Mouse (Mus musculus): ENCODE measurements around the gene Ccdc12. TPM values are rescaled to one million over a fixed set of nuclear protein-coding genes. Genes with fewer than 3 reads are reported as not detected.

Gene Ccdc12
- polyA plus RNA-seq, 1 experiment from 2014 or later: 101 TPM

- Histone ChIP-seq H3K36me3 (ENCODE audit: control insufficient read depth, insufficient read depth, low read length) (no peaks in the 10 kb centered on the region), H3K27ac (ENCODE audit: low read depth, low read length) (no peak overlapping the region), H3K4me1 (ENCODE audit: control insufficient read depth, insufficient read depth, low read depth, low read length) (peaks cover 6% of the 10 kb centered on the region), H3K9me3 (ENCODE audit: control insufficient read depth, low read length) (no peaks in the 10 kb centered on the region), H3K9ac (ENCODE audit: low read depth, low read length) (no peak overlapping the region), H3K4me3 (ENCODE audit: low read length) (no peak overlapping the region), H3K4me2 (ENCODE audit: low read length) (no peak overlapping the region), H3K27me3 (replicated peaks; ENCODE audit: control insufficient read depth, insufficient read depth, low read length) (peaks cover 12% of the 10 kb centered on the region)
- ATAC-seq: no peak
- WGBS: 41% methylated on average over 5 of the region's 5 CpGs
Measured at GRCm38 (mm10) chr9:110746238-110746637, 89.9 kb downstream of the Ccdc12 start.

- H3K9ac ChIP-seq (ENCODE audit: low read depth, low read length): no peak within 1 kb of the TSS
- no peak within 1 kb of the TSS for H3K4me3 ChIP-seq (ENCODE audit: low read length)
- 54% methylated on average over 7 of the region's 7 CpGs for WGBS
- H3K9me3 ChIP-seq (ENCODE audit: control insufficient read depth, low read length): no peaks in the 10 kb centered on the region
- H3K36me3 ChIP-seq (ENCODE audit: control insufficient read depth, insufficient read depth, low read length): no peaks in the 10 kb centered on the region
- H3K27ac ChIP-seq (ENCODE audit: low read depth, low read length): no peak within 1 kb of the TSS
- H3K4me2 ChIP-seq (ENCODE audit: low read length): no peak within 1 kb of the TSS
- peaks cover 3% of the 10 kb centered on the region for H3K4me1 ChIP-seq (ENCODE audit: control insufficient read depth, insufficient read depth, low read depth, low read length)
- peaks cover 9% of the 10 kb centered on the region for H3K27me3 ChIP-seq (replicated peaks; ENCODE audit: control insufficient read depth, insufficient read depth, low read length)
- no peak for ATAC-seq
Measured at GRCm38 (mm10) chr9:110746961-110747360, 90.7 kb downstream of the Ccdc12 start, which contains the start of gene Pth1r. TSS of gene Pth1r (minus strand) at chr9:110747145.

- 90% methylated on average over 2 of the region's 2 CpGs for WGBS
- Histone ChIP-seq H3K4me3 (ENCODE audit: low read length) (no peak overlapping the region), H3K4me2 (ENCODE audit: low read length) (no peak overlapping the region), H3K27ac (ENCODE audit: low read depth, low read length) (no peak overlapping the region), H3K36me3 (ENCODE audit: control insufficient read depth, insufficient read depth, low read length) (no peaks in the 10 kb centered on the region), H3K27me3 (replicated peaks; ENCODE audit: control insufficient read depth, insufficient read depth, low read length) (peaks cover 9% of the 10 kb centered on the region), H3K9me3 (ENCODE audit: control insufficient read depth, low read length) (no peaks in the 10 kb centered on the region), H3K9ac (ENCODE audit: low read depth, low read length) (no peak overlapping the region), H3K4me1 (ENCODE audit: control insufficient read depth, insufficient read depth, low read depth, low read length) (no peaks in the 10 kb centered on the region; the same call in 1 of the 2 replicates)
- no peak for ATAC-seq
Measured at GRCm38 (mm10) chr9:110748451-110748850, 92.1 kb downstream of the Ccdc12 start.

GRCm38 (mm10) chr9:110750404-110751187, 94.3 kb downstream of the Ccdc12 start:
- Histone ChIP-seq H3K4me2 (ENCODE audit: low read length) (no peak overlapping the region), H3K4me3 (ENCODE audit: low read length) (no peak overlapping the region), H3K36me3 (ENCODE audit: control insufficient read depth, insufficient read depth, low read length) (no peaks in the 10 kb centered on the region), H3K27me3 (replicated peaks; ENCODE audit: control insufficient read depth, insufficient read depth, low read length) (no peaks in the 10 kb centered on the region; the same call in 1 of the 2 replicates), H3K9ac (ENCODE audit: low read depth, low read length) (no peak overlapping the region), H3K4me1 (ENCODE audit: control insufficient read depth, insufficient read depth, low read depth, low read length) (no peaks in the 10 kb centered on the region), H3K27ac (ENCODE audit: low read depth, low read length) (no peak overlapping the region), H3K9me3 (ENCODE audit: control insufficient read depth, low read length) (no peaks in the 10 kb centered on the region)
- ATAC-seq: no peak
- 59% methylated on average over 14 of the region's 14 CpGs for WGBS

- Histone ChIP-seq H3K9me3 (ENCODE audit: control insufficient read depth, low read length) (no peaks in the 10 kb centered on the region), H3K4me2 (ENCODE audit: low read length) (no peak overlapping the region), H3K36me3 (ENCODE audit: control insufficient read depth, insufficient read depth, low read length) (no peaks in the 10 kb centered on the region), H3K27ac (ENCODE audit: low read depth, low read length) (no peak overlapping the region), H3K4me3 (ENCODE audit: low read length) (no peak overlapping the region), H3K27me3 (replicated peaks; ENCODE audit: control insufficient read depth, insufficient read depth, low read length) (no peaks in the 10 kb centered on the region), H3K9ac (ENCODE audit: low read depth, low read length) (no peak overlapping the region), H3K4me1 (ENCODE audit: control insufficient read depth, insufficient read depth, low read depth, low read length) (no peaks in the 10 kb centered on the region)
- no peak for ATAC-seq
- 83% methylated on average over 5 of the region's 5 CpGs for WGBS
Measured at GRCm38 (mm10) chr9:110751412-110751811, 95.1 kb downstream of the Ccdc12 start.

GRCm38 (mm10) chr9:110752917-110753435, 96.7 kb downstream of the Ccdc12 start:
- no peaks in the 10 kb centered on the region for H3K36me3 ChIP-seq (ENCODE audit: control insufficient read depth, insufficient read depth, low read length)
- ATAC-seq: no peak
- H3K4me3 ChIP-seq (ENCODE audit: low read length): no peak overlapping the region
- H3K27ac ChIP-seq (ENCODE audit: low read depth, low read length): no peak overlapping the region
- H3K4me1 ChIP-seq (ENCODE audit: control insufficient read depth, insufficient read depth, low read depth, low read length): no peaks in the 10 kb centered on the region
- no peaks in the 10 kb centered on the region for H3K27me3 ChIP-seq (replicated peaks; ENCODE audit: control insufficient read depth, insufficient read depth, low read length)
- 61% methylated on average over 4 of the region's 4 CpGs for WGBS
- H3K9me3 ChIP-seq (ENCODE audit: control insufficient read depth, low read length): no peaks in the 10 kb centered on the region
- no peak overlapping the region for H3K4me2 ChIP-seq (ENCODE audit: low read length)
- no peak overlapping the region for H3K9ac ChIP-seq (ENCODE audit: low read depth, low read length)

GRCm38 (mm10) chr9:110753773-110754172, 97.5 kb downstream of the Ccdc12 start:
- Histone ChIP-seq H3K4me3 (ENCODE audit: low read length) (no peak overlapping the region), H3K4me1 (ENCODE audit: control insufficient read depth, insufficient read depth, low read depth, low read length) (no peaks in the 10 kb centered on the region), H3K27ac (ENCODE audit: low read depth, low read length) (no peak overlapping the region), H3K36me3 (ENCODE audit: control insufficient read depth, insufficient read depth, low read length) (no peaks in the 10 kb centered on the region), H3K9me3 (ENCODE audit: control insufficient read depth, low read length) (no peaks in the 10 kb centered on the region), H3K27me3 (replicated peaks; ENCODE audit: control insufficient read depth, insufficient read depth, low read length) (no peaks in the 10 kb centered on the region), H3K9ac (ENCODE audit: low read depth, low read length) (no peak overlapping the region), H3K4me2 (ENCODE audit: low read length) (no peak overlapping the region)
- 86% methylated on average over 4 of the region's 4 CpGs for WGBS
- no peak for ATAC-seq

- H3K9ac ChIP-seq (ENCODE audit: low read depth, low read length): no peak overlapping the region
- H3K27me3 ChIP-seq (replicated peaks; ENCODE audit: control insufficient read depth, insufficient read depth, low read length): no peaks in the 10 kb centered on the region
- H3K36me3 ChIP-seq (ENCODE audit: control insufficient read depth, insufficient read depth, low read length): no peaks in the 10 kb centered on the region
- H3K4me3 ChIP-seq (ENCODE audit: low read length): no peak overlapping the region
- no peak for ATAC-seq
- H3K27ac ChIP-seq (ENCODE audit: low read depth, low read length): no peak overlapping the region
- H3K4me1 ChIP-seq (ENCODE audit: control insufficient read depth, insufficient read depth, low read depth, low read length): no peaks in the 10 kb centered on the region
- WGBS: 84% methylated on average over 5 of the region's 5 CpGs
- no peaks in the 10 kb centered on the region for H3K9me3 ChIP-seq (ENCODE audit: control insufficient read depth, low read length)
- no peak overlapping the region for H3K4me2 ChIP-seq (ENCODE audit: low read length)
Measured at GRCm38 (mm10) chr9:110757816-110758215, 101.5 kb downstream of the Ccdc12 start.

GRCm38 (mm10) chr9:110758605-110759004, 102.3 kb downstream of the Ccdc12 start:
- Histone ChIP-seq H3K4me3 (ENCODE audit: low read length) (no peak overlapping the region), H3K4me2 (ENCODE audit: low read length) (no peak overlapping the region), H3K27me3 (replicated peaks; ENCODE audit: control insufficient read depth, insufficient read depth, low read length) (no peaks in the 10 kb centered on the region), H3K4me1 (ENCODE audit: control insufficient read depth, insufficient read depth, low read depth, low read length) (no peaks in the 10 kb centered on the region), H3K9ac (ENCODE audit: low read depth, low read length) (no peak overlapping the region; the same call in 1 of the 2 replicates), H3K27ac (ENCODE audit: low read depth, low read length) (no peak overlapping the region), H3K36me3 (ENCODE audit: control insufficient read depth, insufficient read depth, low read length) (no peaks in the 10 kb centered on the region), H3K9me3 (ENCODE audit: control insufficient read depth, low read length) (no peaks in the 10 kb centered on the region)
- no peak for ATAC-seq
- 72% methylated on average over 8 of the region's 8 CpGs for WGBS

Measured in hindbrain, embryonic 16.5 days (tissue).